In the genomic region with DNA sequence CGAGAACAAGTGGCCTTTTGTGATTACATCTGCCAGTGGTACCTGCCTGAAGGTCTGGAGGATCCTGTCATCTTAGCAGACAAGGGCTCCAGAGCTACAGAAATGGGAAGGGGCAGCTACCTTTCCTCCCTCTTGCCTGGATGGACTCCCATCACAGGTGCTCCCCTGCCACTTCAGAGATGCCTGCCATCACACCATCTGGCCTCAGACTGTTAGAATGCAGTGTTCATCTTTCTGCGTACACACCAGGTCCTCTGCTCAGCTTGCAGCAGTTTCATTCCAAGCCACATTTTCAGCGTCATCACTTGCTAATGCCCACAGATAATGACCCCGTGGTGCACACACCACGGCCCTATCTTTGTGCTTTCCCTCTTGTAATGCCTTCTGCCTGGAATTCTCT, we compare ENCODE assay signal across 17 mouse cellular contexts.
"Had no signal": no experiment of that assay in that cellular context is flagged by ENCODE, and none has a peak within 500 bp of the region (broad histone marks: within the 10 kb centered on the region; RNA-seq: fewer than 3 reads in every experiment).

No protein-coding gene starts in this region.

- H3K4me1 ChIP-seq: lung, embryonic 15.5 days; megakaryocyte, embryonic 14.5 days; midbrain, embryonic 13.5 days; midbrain, embryonic 15.5 days; neural tube, embryonic 12.5 days; stomach, embryonic 15.5 days had no signal

- H3K4me3 ChIP-seq: lung, embryonic 15.5 days; megakaryocyte, embryonic 14.5 days; midbrain, embryonic 13.5 days; midbrain, embryonic 15.5 days; neural tube, embryonic 12.5 days; stomach, embryonic 15.5 days had no signal

- H3K9me3 ChIP-seq: lung, embryonic 15.5 days; midbrain, embryonic 13.5 days; midbrain, embryonic 15.5 days; neural tube, embryonic 12.5 days; stomach, embryonic 15.5 days had no signal

- H3K36me3 ChIP-seq: lung, embryonic 15.5 days; midbrain, embryonic 13.5 days; midbrain, embryonic 15.5 days; neural tube, embryonic 12.5 days; stomach, embryonic 15.5 days had no signal

- ATAC-seq: lung, postnatal 0 days; midbrain, embryonic 13.5 days; midbrain, embryonic 15.5 days had no signal

- H3K27ac ChIP-seq: lung, embryonic 15.5 days; macrophage; midbrain, embryonic 13.5 days; midbrain, embryonic 15.5 days; neural tube, embryonic 12.5 days; stomach, embryonic 15.5 days; stomach, postnatal 0 days had no signal

- H3K9ac ChIP-seq: lung, embryonic 15.5 days; midbrain, embryonic 13.5 days; midbrain, embryonic 15.5 days; neural tube, embryonic 12.5 days; stomach, embryonic 15.5 days had no signal

- DNase-seq: lung, adult 2 months; lung, postnatal 14 days; lung, postnatal 36 days; right cerebral cortex, postnatal 14 days; thymus, adult 2 months; thymus, postnatal 25 days; thymus, postnatal 4 days had no signal

- H3K27me3 ChIP-seq: lung, embryonic 15.5 days; megakaryocyte, embryonic 14.5 days; midbrain, embryonic 13.5 days; midbrain, embryonic 15.5 days; neural tube, embryonic 12.5 days; stomach, embryonic 15.5 days had no signal

- H3K4me2 ChIP-seq: lung, embryonic 15.5 days; midbrain, embryonic 11.5 days; midbrain, embryonic 13.5 days; midbrain, embryonic 15.5 days; neural tube, embryonic 12.5 days; stomach, embryonic 15.5 days had no signal
